Mouse (Mus musculus) thymus, adult 2 months (tissue): Measurements from ENCODE around the gene Stard8.

Experiments used
- CTCF ChIP-seq: fragments of 200-500 bp; IDR thresholded peaks from 2 replicates; pipeline ENCODE4 v1.5.1; 2012; ENCODE audit warnings: mild to moderate bottlenecking, control low read depth, low read length, moderate library complexity, borderline replicate concordance; ENCODE audit not compliant: control insufficient read depth, poor library complexity, insufficient read depth; ENCODE audit errors: extremely low read depth
- POLR2A ChIP-seq: fragments of 200-500 bp; IDR thresholded peaks from 2 replicates; pipeline ENCODE4 v1.6.1; 2012; ENCODE audit warnings: mild to moderate bottlenecking, low read length, control low read depth, moderate library complexity; ENCODE audit not compliant: control insufficient read depth, poor library complexity, insufficient read depth; ENCODE audit errors: extremely low read depth

DNA sequence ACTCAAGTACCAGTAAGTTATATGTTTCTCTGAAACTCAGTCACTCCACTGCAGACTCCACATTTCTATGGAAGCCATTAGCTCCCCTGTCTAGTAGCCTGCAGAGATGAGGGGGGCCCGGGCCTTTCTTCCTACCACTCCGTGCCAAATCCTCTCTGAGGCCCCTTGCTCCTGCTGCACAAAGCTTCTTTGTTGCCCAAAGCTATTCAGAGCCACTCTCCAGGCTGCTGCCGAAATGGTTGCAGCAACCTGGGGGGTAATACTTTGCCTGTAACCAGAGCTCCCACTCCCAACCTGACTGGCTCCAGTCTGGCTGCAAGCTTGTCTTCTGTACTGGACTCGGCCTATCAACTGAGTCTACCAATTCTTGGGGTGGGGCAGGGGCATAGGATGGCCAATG is 17.2 kb downstream of the Stard8 start:
- TF ChIP-seq POLR2A = no peak
- no peak for TF ChIP-seq CTCF
